Mouse (Mus musculus): Measurements from ENCODE around the gene Gm572. TPM values are rescaled to one million over a fixed set of nuclear protein-coding genes. Genes with fewer than 3 reads are reported as not detected.

The Gm572 gene
- total and polyA plus RNA-seq, 2 experiments from 2014 or later: 0.70 to 1.0 TPM

GRCm38 (mm10) chr4:148613738-148614137 is 29.4 kb upstream of the Gm572 start:
- DNase-seq (ENCODE audit: low spot score): no peak
- Histone ChIP-seq H3K4me1 (ENCODE audit: control insufficient read depth, insufficient read depth) (0 out of 2 replicates have a peak, but pooled peaks cover 2% of the 10 kb centered on the region), H3K4me2 (ENCODE audit: low read depth, low read length) (no peak overlapping the region), H3K9me3 (replicated peaks; ENCODE audit: control insufficient read depth, low read length) (no peaks in the 10 kb centered on the region), H3K36me3 (replicated peaks; ENCODE audit: control insufficient read depth, insufficient read depth, low read length) (peaks cover 58% of the 10 kb centered on the region), H3K27me3 (ENCODE audit: control insufficient read depth, insufficient read depth, low read length) (no peaks in the 10 kb centered on the region), H3K4me3 (ENCODE audit: low read depth, low read length) (no peak overlapping the region), H3K9ac (replicated peaks; ENCODE audit: low read depth, low read length) (no peak overlapping the region), H3K27ac (ENCODE audit: low read depth) (no peak overlapping the region)
- 78% methylated on average over 9 of the region's 9 CpGs for WGBS
- TF ChIP-seq EP300 (IDR thresholded peaks at IDR 0.05; ENCODE audit: low read depth) (no peak), CTCF (IDR thresholded peaks at IDR 0.05; ENCODE audit: low read depth) (no peak)
- ATAC-seq (ENCODE audit: insufficient read depth, low read depth): no peak

GRCm38 (mm10) chr4:148619805-148620204 is 23.3 kb upstream of the Gm572 start:
- peaks cover 94% of the 10 kb centered on the region for H3K36me3 ChIP-seq (replicated peaks; ENCODE audit: control insufficient read depth, insufficient read depth, low read length)
- no peak overlapping the region for H3K9ac ChIP-seq (replicated peaks; ENCODE audit: low read depth, low read length)
- ATAC-seq (ENCODE audit: insufficient read depth, low read depth): no peak
- H3K4me3 ChIP-seq (ENCODE audit: low read depth, low read length): no peak overlapping the region
- 83% methylated on average over 1 of the region's 1 CpGs for WGBS
- no peak overlapping the region for H3K27ac ChIP-seq (ENCODE audit: low read depth)
- DNase-seq (ENCODE audit: low spot score): no peak
- H3K27me3 ChIP-seq (ENCODE audit: control insufficient read depth, insufficient read depth, low read length): no peaks in the 10 kb centered on the region
- no peaks in the 10 kb centered on the region for H3K9me3 ChIP-seq (replicated peaks; ENCODE audit: control insufficient read depth, low read length)
- H3K4me2 ChIP-seq (ENCODE audit: low read depth, low read length): no peak overlapping the region
- TF ChIP-seq EP300 (IDR thresholded peaks at IDR 0.05; ENCODE audit: low read depth): no peak
- no peak for TF ChIP-seq CTCF (IDR thresholded peaks at IDR 0.05; ENCODE audit: low read depth)
- peaks cover 6% of the 10 kb centered on the region; the same call in 1 of the 2 replicates for H3K4me1 ChIP-seq (ENCODE audit: control insufficient read depth, insufficient read depth)

- no peaks in the 10 kb centered on the region for H3K9me3 ChIP-seq (replicated peaks; ENCODE audit: control insufficient read depth, low read length)
- no peak for ATAC-seq (ENCODE audit: insufficient read depth, low read depth)
- H3K36me3 ChIP-seq (replicated peaks; ENCODE audit: control insufficient read depth, insufficient read depth, low read length): peaks cover 89% of the 10 kb centered on the region
- no peak overlapping the region for H3K9ac ChIP-seq (replicated peaks; ENCODE audit: low read depth, low read length)
- no peak for TF ChIP-seq CTCF (IDR thresholded peaks at IDR 0.05; ENCODE audit: low read depth)
- TF ChIP-seq EP300 (IDR thresholded peaks at IDR 0.05; ENCODE audit: low read depth): no peak
- H3K27ac ChIP-seq (ENCODE audit: low read depth): no peak overlapping the region
- no peak overlapping the region for H3K4me2 ChIP-seq (ENCODE audit: low read depth, low read length)
- H3K27me3 ChIP-seq (ENCODE audit: control insufficient read depth, insufficient read depth, low read length): no peaks in the 10 kb centered on the region
- 98% methylated on average over 1 of the region's 1 CpGs for WGBS
- H3K4me3 ChIP-seq (ENCODE audit: low read depth, low read length): no peak overlapping the region
- DNase-seq (ENCODE audit: low spot score): no peak
- H3K4me1 ChIP-seq (ENCODE audit: control insufficient read depth, insufficient read depth): peaks cover 14% of the 10 kb centered on the region; the same call in 1 of the 2 replicates
Observed at GRCm38 (mm10) chr4:148620718-148621117, 22.4 kb upstream of the Gm572 start.

GRCm38 (mm10) chr4:148622485-148622884 is 20.6 kb upstream of the Gm572 start:
- Histone ChIP-seq H3K9me3 (replicated peaks; ENCODE audit: control insufficient read depth, low read length) (no peaks in the 10 kb centered on the region), H3K4me1 (ENCODE audit: control insufficient read depth, insufficient read depth) (peaks cover 14% of the 10 kb centered on the region; the same call in 1 of the 2 replicates), H3K27ac (ENCODE audit: low read depth) (no peak overlapping the region), H3K4me2 (ENCODE audit: low read depth, low read length) (no peak overlapping the region), H3K27me3 (ENCODE audit: control insufficient read depth, insufficient read depth, low read length) (no peaks in the 10 kb centered on the region), H3K4me3 (ENCODE audit: low read depth, low read length) (no peak overlapping the region), H3K9ac (replicated peaks; ENCODE audit: low read depth, low read length) (no peak overlapping the region), H3K36me3 (replicated peaks; ENCODE audit: control insufficient read depth, insufficient read depth, low read length) (peaks cover 71% of the 10 kb centered on the region)
- WGBS: 95% methylated on average over 4 of the region's 4 CpGs
- TF ChIP-seq CTCF (IDR thresholded peaks at IDR 0.05; ENCODE audit: low read depth) (no peak), EP300 (IDR thresholded peaks at IDR 0.05; ENCODE audit: low read depth) (no peak)
- ATAC-seq (ENCODE audit: insufficient read depth, low read depth) (no peak), DNase-seq (ENCODE audit: low spot score) (no peak)

- H3K36me3 ChIP-seq (replicated peaks; ENCODE audit: control insufficient read depth, insufficient read depth, low read length): peaks cover 65% of the 10 kb centered on the region
- 84% methylated on average over 4 of the region's 4 CpGs for WGBS
- H3K4me2 ChIP-seq (ENCODE audit: low read depth, low read length): no peak overlapping the region
- TF ChIP-seq EP300 (IDR thresholded peaks at IDR 0.05; ENCODE audit: low read depth) (no peak), CTCF (IDR thresholded peaks at IDR 0.05; ENCODE audit: low read depth) (no peak)
- peaks cover 14% of the 10 kb centered on the region; the same call in 1 of the 2 replicates for H3K4me1 ChIP-seq (ENCODE audit: control insufficient read depth, insufficient read depth)
- H3K9ac ChIP-seq (replicated peaks; ENCODE audit: low read depth, low read length): no peak overlapping the region
- no peak overlapping the region for H3K4me3 ChIP-seq (ENCODE audit: low read depth, low read length)
- H3K27me3 ChIP-seq (ENCODE audit: control insufficient read depth, insufficient read depth, low read length): no peaks in the 10 kb centered on the region
- no peak overlapping the region for H3K27ac ChIP-seq (ENCODE audit: low read depth)
- DNase-seq (ENCODE audit: low spot score) (no peak), ATAC-seq (ENCODE audit: insufficient read depth, low read depth) (no peak)
- no peaks in the 10 kb centered on the region for H3K9me3 ChIP-seq (replicated peaks; ENCODE audit: control insufficient read depth, low read length)
Observed at GRCm38 (mm10) chr4:148623609-148624008, 19.5 kb upstream of the Gm572 start.

GRCm38 (mm10) chr4:148625010-148625409 is 18.1 kb upstream of the Gm572 start:
- TF ChIP-seq EP300 (IDR thresholded peaks at IDR 0.05; ENCODE audit: low read depth) (no peak), CTCF (IDR thresholded peaks at IDR 0.05; ENCODE audit: low read depth) (no peak)
- Histone ChIP-seq H3K9me3 (replicated peaks; ENCODE audit: control insufficient read depth, low read length) (no peaks in the 10 kb centered on the region), H3K4me1 (ENCODE audit: control insufficient read depth, insufficient read depth) (peaks cover 14% of the 10 kb centered on the region; the same call in 1 of the 2 replicates), H3K4me2 (ENCODE audit: low read depth, low read length) (peak overlapping the region; percentile 74), H3K9ac (replicated peaks; ENCODE audit: low read depth, low read length) (no peak overlapping the region; the same call in 1 of the 2 replicates), H3K27me3 (ENCODE audit: control insufficient read depth, insufficient read depth, low read length) (no peaks in the 10 kb centered on the region), H3K4me3 (ENCODE audit: low read depth, low read length) (peak overlapping the region; percentile 91), H3K27ac (ENCODE audit: low read depth) (no peak overlapping the region), H3K36me3 (replicated peaks; ENCODE audit: control insufficient read depth, insufficient read depth, low read length) (peaks cover 51% of the 10 kb centered on the region)
- DNase-seq (ENCODE audit: low spot score): no peak
- WGBS: 72% methylated on average over 10 of the region's 10 CpGs
- no peak for ATAC-seq (ENCODE audit: insufficient read depth, low read depth)

Measured in heart, postnatal 0 days (tissue).